Mouse (Mus musculus) activated CD4-positive, CD25-positive, alpha-beta regulatory T cell (primary cell): ENCODE results near the gene Kif5c. TPM values are rescaled to one million over a fixed set of nuclear protein-coding genes. Genes with fewer than 3 reads are reported as not detected.

ENCODE experiments used
- polyA plus RNA-seq, 2 experiments: library from polyadenylated mRNA; unstranded; fragments of 100-300 nt; shearing (Covaris generic); gene quantifications; one replicate each; pipeline ENCODE4 v1.2.1; 2017

Gene Kif5c
- 1 to 10 TPM; 1.4 to 3.7 TPM for polyA plus RNA-seq

DNA sequence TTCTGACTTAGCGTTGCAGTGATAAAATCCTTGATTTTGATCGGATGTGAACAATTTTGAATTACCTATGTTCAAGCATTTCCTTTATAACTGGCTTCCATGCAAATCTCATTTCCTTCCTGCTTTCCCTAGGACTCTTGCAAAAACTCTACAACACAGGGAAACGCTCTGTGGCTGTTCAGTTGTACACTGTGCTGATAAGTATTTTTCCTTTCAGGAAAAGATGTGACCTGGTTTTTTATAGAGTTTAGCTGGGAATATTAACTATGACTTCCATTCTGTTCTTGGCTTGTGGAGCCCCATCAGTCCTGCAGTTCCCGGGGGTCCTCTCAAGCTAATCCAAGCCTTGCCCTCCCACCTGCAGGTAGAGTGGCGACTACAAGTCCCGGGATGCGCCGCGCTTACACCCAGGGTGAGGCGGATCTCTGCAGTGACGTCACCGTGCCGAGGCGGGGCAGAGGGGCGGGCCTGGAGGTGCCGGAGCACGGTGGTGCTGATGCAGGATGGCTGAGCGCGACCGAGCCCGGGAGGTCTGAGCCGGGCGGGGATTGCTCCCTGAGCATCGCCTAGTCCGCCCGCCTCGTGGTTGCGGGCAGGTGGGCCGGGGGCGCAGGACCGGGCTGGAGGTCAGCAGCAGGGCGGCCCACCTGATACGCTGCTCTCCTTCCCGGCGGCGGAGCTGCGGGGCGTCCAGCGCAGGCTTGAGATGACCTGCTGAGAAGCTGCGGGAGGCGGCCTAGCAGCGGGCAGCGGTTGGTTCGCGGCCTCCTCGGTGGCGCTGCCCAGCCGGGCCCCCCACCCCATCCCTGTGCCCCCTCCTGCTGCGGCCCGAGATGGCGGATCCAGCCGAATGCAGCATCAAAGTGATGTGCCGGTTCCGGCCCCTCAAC is at the start of gene Kif5c:
Kif5c (plus strand) TSS at position 470 of the 890 bp plus-strand sequence.

DNA sequence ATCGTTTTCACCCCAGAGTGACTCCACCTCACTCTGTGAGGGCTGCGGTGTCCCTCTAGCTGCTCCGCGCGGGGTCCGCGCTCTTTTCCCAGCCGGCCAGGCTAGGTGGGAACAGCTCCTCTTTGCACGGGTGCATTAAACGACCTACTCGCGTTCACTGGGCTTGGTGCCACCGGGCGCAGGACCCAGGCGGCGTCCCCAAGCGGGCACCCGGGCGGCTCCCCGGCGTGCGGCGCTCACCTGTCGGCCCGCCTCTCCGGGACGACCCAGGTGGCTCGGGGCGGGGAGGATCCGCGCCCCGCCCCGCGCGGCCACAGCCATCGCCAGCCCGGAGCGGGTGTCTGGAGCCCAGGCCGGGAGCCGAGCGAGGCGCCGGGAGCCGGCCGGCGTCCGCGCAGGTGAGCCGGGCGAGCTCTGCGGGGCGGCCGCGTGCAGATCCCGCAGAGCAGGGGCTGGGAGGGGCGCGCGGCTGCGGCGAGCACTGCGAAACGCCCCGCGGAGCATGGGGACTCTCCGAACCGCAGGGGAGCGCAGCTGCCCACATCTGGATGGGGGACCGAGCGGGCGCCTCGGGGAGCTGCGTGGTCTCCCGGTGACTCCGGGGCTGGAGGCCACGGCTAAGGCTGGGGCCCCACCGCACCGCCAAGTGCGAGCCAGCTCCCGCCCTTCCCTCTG is 168.4 kb downstream of the Kif5c start, which contains the start of gene Lypd6b:
Lypd6b (plus strand) TSS at position 313 of the 675 bp plus-strand sequence.

Other genes with a start within 250 kb of the Kif5c start
- 1 to 10 TPM; 3.6 to 5.3 TPM for gene Epc2, start 167.8 kb upstream of the Kif5c start, polyA plus RNA-seq
- 1 to 10 TPM in 1 of 2 experiments, under 1 TPM in 1; 0.27 to 2.6 TPM for gene Lypd6b, start 168.4 kb downstream of the Kif5c start, polyA plus RNA-seq